Mouse (Mus musculus): ENCODE measurements around the gene Stx8.
A peak's percentile ranks its signal among the peaks of the same experiment; 100 is the strongest.

Stx8 gene

DNA sequence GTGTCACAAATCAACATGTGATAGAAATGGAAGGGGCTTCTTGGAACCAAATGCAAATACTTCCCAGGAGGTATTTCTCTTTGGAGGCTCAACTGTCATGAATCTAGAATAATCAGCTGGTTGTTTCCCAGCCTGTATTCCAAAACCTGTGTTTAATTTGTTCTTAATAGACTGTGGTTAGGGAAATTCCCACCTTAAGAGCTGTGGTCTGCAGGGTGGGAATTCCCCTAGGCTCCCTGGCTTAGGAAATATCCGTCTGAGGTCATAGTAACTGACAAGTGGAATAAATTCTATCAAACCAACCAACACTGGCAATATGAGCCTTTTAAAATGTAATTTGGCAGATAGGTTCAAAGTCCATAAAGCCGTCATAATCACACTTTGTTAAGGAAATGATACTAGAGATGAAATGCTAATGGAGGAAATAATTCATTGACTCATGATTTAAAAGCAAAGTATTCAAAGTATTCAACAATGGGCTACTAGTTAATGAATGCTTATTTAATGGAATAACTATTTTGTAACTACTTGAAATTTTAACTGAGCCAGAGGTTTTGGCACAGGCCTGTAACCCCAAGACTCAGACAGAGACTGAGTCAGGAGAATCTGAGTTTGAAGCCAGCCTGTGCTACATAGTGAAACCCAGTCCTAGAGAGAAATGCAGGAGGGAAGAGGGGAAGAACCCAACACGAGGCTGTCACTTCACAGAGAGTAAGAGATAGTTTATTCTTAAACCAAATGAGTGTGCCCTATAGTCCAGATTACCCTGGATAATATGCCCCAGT lies 126.2 kb downstream of the Stx8 start:
- DNase-seq: no peak

DNA sequence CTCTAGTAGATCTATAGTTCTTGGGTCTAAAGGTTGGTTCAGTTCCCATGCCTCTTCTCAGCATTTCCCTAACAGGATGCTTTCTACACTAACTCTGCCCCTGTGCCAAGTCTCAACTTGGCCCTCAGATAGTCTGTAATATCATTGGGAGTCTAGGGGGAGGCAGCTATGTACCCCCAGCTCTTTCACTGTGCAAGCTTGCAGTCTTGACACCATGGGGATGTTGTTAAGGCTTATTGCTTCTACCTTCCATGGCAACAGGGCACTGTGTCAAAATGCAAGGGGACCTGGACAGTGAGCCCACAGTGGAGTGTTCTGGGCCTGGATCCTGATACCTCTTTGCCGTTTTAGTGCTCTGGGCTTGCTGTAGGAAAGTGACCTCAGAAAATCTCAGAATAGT lies 135.6 kb downstream of the Stx8 start:
- DNase-seq: no peak

DNA sequence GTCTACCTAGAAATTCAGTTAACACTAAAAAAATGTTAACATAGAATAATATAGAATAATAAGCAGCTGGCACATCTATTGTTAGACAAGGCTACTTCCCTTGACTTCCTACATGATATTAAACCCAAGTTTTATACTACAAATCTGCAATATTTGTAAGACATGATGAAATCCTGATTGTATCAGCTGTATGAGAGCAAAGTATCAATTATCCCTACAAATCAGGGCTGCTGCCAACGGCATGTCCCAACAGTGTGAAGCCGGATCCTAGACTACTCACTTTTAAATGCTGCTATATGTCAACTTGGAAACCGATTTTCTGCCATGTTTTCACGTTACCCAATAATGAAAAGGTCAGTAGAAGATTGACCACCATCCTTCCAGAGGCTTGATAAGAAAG lies 137.5 kb downstream of the Stx8 start:
- DNase-seq: no peak

DNA sequence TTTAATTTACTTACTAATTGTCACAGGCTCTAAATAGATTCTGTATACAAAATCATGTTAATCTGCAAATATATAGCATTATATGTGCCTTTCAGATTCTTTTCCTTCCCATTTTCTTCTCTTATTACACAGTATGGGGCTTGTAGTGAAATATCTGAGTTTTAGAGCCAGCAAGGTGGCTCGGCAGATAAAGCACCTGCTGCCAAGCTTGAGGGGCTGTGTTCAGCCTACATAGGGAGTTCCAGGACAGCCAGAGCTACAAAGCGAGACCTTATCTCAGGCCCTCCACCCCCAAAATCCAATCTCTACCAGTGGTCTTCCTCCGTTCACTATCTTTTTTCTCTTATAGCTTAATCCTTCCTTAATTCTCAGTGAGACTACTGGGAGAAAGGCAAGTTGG lies 140.1 kb downstream of the Stx8 start:
- DNase-seq: no peak

DNA sequence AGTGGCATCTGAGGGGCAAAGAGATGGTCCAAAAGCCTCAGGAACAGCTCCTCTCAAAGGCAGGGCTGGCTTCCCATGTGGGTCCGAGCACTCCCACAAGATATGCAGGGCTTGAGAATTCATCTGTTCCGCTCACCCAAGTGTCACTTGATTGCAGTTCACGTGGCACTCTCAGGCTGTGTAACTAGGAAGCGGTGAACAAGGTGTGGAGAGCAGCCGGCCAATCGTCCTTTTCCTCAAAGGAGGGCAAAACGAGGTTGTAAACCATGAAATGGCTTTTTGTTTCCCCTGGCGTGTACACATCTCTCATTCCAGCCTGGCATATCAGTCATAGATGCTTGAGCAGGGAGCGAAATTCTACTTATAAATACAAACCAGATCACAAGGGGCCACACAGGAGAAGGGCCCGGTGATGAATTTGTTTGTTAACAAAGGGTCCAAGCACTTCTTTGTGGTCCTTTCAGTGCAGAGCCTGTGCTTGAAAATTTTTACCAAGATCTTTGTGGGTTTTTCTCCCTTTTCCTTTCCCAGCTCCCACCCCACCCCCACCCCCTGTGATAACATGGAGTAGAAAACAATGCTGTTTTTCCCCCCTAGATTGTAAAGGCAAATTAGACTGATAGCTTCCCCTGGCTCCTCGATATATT lies 147.6 kb downstream of the Stx8 start:
- peak; percentile 25 for DNase-seq

DNA sequence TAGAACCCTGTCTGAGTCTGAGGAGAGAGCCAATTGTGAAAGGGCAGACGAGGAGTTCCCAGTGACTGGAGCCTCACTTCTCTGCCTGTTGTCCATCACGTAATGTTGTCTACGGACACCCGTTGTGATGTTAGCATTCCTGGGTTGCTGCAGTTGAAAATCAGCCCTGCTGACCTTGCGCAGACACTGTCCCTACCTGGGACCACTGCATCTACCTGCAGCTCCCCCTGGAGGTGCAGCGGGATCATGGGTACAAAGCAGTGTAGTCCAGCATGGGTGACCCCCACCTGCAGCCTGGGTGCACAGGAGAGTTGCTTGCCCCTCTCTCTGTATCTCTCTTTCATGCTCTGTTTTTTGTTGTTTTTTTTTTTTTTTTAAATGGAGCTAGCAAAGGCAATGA lies 148.2 kb downstream of the Stx8 start:
- DNase-seq: peak; percentile 14

DNA sequence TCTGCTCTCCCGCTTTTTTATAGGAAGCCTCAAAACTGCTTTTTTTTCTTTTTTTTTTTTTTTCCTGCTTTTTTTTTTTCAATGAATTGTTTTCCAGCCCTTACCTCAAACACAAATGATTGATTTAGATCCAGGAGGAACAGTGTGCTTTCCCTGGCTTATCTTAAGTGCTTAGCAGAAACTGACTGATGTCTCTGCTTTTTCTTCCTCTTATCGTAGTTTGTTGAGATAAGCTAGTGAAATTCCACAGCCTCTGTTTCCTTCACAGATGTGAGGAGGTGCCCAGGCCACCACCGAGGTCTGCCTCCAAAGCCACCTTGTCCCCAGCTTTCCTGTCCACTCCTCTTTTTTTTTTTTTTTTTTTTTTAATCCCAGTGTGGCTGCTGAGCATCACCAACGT lies 150.2 kb downstream of the Stx8 start:
- no peak for DNase-seq

DNA sequence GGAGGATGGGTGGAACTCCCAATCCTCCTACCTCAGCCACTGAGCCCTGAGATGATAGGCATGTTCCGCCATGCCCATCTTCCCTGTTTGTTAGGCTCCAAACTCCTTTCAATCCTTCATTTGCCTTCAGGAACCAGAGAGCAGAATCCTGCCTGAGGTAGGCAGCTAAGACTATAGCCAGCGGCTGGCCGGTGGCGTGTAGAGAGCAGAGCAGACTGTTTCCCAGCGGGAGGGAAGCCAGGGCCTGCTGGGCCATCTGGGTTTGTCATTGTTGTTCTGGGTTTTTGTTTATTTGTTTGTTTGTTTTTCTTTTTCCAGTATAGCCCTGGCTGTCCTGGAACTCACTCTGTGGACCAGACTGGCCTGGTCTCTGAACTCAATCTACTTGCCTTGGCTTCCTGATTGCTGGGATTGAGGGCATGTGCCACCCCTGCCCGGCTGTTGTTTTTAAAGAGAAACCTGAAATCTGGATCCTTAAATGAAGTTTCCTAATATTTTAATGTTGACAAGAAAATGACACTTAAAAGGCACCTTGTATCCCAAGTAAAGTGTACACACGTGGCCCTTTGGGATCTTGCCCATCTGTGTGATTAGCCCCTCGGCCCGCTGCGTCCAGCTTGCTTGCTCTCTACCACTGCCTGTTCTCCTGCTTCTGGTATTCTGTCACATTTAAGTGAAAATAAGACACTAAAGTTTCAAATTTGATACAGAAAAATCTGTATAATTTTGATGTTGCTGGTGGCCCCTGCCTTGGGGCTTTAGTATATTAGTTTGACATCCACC lies 152.1 kb downstream of the Stx8 start:
- DNase-seq: no peak

DNA sequence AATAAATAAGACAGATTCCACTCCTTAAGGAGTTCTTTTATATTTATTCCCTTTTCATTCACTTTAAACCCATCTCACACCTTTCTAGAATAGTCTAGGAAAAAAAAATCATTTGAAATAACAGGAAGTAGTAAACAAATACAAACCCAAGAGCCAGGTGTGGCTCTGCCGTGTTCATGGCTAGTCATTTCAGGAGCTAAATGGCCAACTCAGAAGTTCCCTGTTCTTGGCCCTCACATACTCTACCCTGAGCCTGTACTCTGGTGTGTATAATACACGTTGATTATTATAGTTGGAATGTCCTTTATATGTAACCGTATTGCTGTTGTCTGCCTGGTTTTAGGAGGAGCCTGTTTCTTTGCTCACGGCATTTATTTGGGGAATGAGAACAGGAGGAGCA lies 152.7 kb downstream of the Stx8 start:
- DNase-seq: no peak

DNA sequence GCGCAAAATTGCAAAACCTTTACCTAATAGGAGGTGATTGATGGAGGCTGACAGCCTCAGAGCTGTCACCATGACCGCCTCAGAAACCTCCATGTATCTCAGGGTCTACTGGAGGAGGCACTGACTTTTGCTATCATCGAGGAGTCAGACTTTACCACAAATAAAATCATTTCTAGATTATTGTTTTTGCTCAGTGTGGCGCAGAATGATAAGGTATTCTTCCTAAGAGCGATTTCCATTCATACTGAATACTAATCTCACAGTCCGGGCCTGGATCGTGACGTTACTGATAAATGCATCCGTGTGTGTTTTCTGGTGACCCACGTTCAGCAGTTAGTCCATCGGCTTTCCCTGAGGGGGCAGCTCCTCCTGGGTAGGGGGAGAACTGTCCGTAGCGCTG lies 153.1 kb downstream of the Stx8 start:
- DNase-seq: no peak

DNA sequence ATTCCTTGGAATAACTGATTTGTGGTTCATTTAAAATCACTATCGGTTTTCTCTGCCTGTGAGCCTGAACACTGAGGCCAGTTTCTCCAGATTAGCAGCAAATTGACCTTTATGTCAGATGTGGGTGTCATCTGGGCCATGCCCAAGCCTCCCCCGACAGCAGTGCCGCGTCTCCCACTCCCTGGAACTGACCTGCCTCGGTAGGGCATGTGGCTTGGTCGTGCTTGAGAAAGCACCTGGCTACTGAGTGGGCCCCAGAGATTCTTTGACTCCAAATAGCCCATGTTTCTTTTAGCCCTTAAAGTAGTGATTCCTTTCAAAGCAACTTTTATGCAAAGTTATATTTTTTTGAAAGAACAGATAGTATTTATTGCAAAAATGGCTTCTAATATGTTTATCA lies 155.3 kb downstream of the Stx8 start:
- no peak for DNase-seq

DNA sequence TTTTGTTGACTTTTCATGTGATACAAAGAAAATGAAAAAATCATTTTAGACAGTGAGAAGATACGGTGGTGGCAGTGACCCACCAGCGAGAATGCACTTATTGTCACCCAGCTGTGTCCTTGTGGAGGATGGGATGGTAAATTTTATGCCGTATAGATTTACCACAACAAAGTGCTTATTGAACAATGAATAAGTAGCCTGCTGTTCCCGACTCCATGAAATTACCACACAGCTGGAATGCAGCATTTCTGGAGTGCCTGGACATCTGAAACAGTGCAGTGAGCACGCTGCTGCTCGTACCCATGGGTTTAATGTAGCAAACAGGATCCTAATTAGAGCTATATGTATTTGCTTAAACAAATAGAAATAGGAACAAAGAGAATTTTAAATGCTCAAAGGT lies 155.7 kb downstream of the Stx8 start:
- no peak for DNase-seq

DNA sequence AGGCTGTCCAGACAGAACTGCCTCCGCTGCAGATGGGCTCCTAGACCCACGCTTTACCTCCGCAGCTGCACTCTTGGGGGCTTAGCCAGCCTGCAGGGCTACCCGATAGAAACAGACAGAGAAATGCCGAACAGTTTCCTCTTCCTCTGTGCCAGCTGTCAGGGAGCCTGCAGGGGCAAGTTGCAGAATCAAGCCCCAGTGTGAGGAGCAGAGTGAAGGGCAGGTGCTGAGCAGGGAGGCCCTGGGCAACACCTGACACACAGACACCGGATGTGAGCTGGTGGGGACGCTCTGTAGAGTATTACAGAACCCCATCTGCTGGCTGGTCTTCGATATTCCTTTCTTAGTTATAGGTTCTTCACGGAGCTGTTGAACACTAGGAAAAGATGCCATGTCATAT lies 160.1 kb downstream of the Stx8 start:
- DNase-seq: no peak

DNA sequence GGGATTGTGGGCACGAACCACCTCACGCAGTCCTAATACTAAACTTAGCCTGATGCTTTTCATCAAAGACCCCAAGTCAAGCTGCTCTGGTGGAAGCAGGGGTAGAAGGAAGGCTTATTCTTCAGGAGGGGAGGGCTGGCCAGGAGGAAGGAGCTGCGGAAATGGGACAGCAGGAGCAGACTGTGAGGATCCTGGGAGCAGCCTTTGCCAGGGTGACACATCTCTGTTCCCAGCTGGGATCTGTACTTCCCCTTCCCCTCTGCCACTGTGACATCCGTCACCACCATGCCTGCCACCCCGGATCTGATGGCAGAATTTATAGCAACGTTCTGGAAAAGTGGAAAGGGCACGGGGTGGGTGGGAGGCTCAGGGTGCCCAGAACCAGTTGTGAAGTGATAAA lies 168.5 kb downstream of the Stx8 start:
- DNase-seq: peak; percentile 61

DNA sequence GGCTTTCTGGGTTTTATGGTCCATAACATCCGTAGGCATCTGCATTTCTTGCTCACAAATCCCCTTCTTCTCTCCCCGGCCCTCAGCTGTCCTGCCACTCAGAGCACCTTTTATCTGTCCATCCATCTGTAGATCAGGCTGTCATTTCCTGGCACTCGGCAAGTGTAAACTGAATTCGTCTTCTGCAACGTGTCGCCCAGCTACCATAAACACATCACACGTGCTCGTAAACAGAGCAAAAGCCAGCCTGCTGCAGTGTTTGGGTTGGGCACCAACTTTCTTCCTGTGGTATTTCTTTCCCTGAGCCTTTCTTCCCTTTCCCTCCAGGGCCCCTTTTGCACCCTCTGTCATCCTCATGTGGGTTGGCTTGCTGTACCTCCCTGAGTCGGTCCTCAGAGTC lies 169.4 kb downstream of the Stx8 start:
- DNase-seq: peak; percentile 64

DNA sequence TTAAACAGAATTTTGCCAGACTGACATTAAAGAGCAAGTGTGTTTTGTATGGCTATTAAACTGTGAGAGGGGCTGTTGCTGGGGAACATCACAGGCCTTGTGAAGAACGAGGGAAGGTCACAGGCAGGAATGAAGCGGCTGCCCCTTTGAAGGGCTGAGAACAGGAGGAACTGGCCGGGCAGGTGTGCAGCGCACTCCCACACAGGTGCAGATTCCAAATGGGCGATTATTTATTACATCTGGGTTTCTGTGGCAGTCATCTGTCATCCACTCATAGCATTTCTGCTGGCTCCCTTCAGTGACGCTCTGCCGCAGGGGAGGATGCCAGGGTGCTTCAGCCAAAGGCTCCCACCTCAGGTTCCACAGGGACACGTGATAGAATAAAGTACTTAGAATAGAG lies 170.7 kb downstream of the Stx8 start:
- DNase-seq: no peak

DNA sequence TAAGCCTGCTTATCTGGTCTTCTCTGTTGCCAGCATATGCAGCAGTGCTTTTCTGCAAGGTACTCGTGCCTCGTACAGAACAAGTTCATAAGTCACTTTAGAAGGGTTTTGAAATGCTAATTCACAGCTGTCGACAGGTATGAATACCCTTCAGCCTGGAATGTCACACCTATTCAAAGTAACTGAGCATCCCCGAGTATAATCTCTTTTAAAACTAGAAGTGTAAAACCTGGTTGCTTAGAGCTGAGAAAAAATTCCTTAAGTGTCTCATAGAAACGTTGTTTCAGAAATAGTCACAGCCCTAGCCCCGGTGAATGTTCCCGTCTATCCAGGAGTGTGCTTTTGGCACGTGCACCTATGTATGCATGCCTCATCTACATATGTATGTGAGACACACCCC lies 176.3 kb downstream of the Stx8 start:
- no peak for DNase-seq

DNA sequence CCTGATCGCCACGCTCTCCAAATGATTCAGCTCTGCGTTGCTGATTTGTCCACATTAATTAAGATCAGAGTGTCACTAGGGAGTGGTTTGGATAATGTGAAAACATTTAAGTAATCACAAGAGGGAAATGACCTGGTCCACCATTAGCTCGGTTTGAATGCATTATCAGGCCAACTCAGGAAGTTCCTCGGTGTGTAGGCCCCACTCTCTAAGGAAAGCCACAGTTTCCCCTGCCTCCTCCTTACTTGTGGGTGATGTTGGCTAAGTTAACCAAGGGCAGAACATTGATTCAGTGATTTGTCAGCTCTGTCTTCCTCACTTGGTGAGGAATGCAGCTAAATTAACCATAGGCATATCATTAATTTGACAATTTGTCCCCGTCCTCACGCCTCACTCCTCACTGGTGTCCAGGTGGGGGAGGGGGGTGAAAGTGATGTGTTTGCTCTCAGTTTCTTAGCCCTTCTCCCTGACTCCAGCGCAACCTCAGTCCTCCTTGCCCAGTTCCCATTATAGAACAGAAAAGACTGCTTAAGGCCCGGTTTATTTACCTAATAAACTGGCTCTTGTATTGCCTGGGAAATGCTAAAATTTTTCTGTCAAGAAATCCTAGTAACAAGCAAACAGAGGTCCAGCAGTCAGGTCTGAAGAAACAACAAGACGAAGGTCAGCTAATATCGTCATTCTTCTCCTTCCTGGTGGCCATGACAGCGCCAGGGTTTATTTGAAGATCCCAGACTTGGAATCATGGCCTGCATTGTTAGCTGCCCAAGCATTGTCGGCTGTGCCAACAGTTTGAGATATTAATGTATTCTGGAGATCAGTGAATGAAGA lies 178.5 kb downstream of the Stx8 start:
- DNase-seq: peak; percentile 15

DNA sequence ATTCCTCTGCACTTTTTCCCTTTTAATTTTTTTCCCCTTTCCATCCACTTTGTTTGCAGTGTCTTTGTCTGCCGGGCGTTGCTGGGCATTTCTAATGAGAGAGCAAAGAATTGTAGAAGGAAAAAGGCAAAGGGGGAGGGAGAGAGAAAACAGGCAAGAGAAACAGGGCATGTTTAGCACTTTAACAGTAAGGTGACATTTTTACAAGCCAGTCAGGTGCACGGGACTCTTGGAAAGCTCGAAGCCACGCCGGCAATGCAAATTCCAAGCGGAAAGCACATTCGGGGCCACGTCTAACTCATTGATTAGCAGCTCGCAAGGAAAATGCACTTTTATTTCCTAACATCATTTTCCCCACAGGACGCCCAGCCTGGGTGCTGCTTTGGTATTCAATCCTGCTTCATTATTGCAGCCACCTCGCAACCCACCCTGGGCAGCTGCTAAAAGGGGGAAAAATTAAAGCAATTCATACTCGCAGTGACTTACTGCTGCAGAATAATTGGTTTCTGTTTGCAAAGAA lies 179.1 kb downstream of the Stx8 start:
- DNase-seq: no peak

DNA sequence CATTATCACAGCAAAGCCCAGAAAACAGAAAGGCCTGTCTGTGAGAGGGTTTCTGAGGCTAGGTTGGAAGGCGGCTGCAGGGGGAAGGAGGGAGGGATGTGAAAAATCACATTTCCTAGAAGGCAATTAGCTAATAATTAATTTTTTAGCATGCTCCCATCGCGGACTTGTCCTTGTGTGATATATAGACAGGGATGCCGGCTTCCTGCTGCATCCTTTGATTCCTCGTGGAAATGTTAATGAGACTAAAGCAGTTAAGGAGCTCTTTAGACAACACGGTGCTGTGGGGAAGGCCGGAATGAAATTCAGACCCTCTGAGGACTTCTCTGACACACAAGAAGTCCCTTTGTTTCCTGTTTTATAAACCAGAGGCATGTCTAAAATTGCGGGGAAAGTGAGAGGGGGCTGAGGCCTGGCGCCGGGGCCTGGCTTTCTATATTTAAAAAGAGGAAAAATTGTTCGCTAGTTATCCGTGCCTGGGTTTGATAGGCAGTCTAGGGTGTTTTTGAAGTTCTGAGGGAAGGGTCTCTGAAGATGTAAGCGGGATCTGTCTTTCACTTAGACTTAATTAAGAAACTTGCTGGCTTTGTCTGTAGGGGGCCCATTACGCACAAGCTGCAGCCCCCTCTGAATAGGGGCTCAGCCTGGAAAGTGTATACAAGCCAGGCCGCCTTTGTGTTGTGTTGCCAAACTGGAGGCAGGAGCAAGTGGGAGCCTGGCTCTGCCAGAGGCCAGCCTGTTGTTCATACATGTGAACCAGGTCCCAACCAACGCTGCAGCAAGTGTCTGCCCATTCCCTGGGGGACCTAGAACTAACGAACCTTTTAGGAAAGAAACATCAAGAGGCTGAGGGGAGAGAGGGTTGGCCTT lies 179.8 kb downstream of the Stx8 start:
- no peak for DNase-seq

DNA sequence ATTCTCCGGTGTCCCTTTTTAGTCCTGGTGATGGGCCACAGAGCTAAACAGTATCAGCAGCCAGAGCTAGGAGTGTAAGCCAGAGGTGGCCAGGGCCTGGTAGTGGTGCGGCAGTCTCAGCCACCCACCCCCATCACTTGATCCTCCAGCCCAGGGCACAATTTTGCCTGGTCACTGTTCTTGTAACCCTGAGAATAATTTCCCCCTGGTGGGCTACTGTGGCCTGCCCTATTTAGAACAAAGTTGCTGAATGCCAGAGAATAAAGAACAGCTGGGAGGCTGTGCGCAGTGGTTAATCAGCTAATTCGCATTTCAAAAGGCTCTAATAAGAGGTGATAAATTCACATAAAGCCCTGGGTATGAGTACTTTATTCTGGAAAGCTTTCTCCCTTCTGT lies 180.5 kb downstream of the Stx8 start:
- DNase-seq: no peak

DNA sequence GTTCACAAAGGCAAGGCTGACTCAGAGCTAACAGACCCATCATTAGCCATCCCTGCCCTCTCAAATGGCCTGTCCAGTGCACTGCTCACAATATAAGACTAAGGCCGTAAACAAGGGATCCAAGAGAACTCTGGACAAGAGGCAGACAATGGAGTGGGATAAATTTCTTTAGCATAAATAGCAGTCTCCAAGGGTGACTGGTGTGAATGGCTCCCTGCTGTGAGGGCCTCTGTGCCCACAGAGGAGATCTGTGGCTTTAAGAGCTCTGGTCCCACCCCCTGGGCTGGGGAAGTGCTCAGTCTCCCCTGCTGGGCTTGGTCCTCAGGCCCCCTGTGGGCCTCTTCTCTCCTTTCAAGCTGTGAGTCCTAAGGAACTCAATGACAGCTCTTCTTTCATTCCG lies 184.9 kb downstream of the Stx8 start:
- DNase-seq: no peak

All from lung, postnatal 10 days (tissue).